Mouse (Mus musculus) cerebellum, adult 2 months (tissue): Measurements from ENCODE around the gene Csf2. TPM values are rescaled to one million over a fixed set of nuclear protein-coding genes. Genes with fewer than 3 reads are reported as not detected.

Experiments used
- DNase-seq, 2 experiments: peaks; one replicate each; pipeline ENCODE4 v3.0.0; 2021
- H3K27ac ChIP-seq: fragments of 200-500 bp; 2 replicates; pipeline ENCODE4 v1.5.1; 2012; ENCODE audit warnings: low read length, control low read depth, inconsistent platforms; ENCODE audit not compliant: insufficient read depth
- H3K27me3 ChIP-seq: fragments of 200-500 bp; 2 replicates; pipeline ENCODE4 v1.6.1; 2012; ENCODE audit warnings: inconsistent platforms, mild to moderate bottlenecking, low read length, moderate library complexity; ENCODE audit not compliant: control insufficient read depth, insufficient read depth
- H3K4me1 ChIP-seq: fragments of 200-500 bp; 2 replicates; pipeline ENCODE4 v1.6.1; 2011; ENCODE audit warnings: low read length; ENCODE audit not compliant: control insufficient read depth, insufficient read depth
- H3K4me3 ChIP-seq: fragments of 200-500 bp; replicated peaks from 2 replicates; pipeline ENCODE3; 2011; ENCODE audit warnings: mild to moderate bottlenecking, low read depth, low read length, control low read depth; ENCODE audit not compliant: insufficient read depth
- CTCF ChIP-seq: fragments of 200-500 bp; IDR thresholded peaks from 2 replicates; pipeline ENCODE4 v1.5.1; 2011; ENCODE audit warnings: low read depth, mild to moderate bottlenecking, control low read depth, low read length, moderate library complexity, borderline replicate concordance; ENCODE audit not compliant: insufficient read depth
- POLR2A ChIP-seq: fragments of 200-500 bp; IDR thresholded peaks from 2 replicates; pipeline ENCODE4 v1.6.1; 2011; ENCODE audit warnings: low read length, control low read depth, borderline replicate concordance; ENCODE audit not compliant: insufficient read depth
- WGBS: fragments of 180-500 bp; shearing (Covaris S2); methylation state at CpG from one replicate; pipeline ENCODE4 v1.1.7; 2018; 5-methylcytosine and 5-hydroxymethylcytosine counted together
- polyA plus RNA-seq: library from polyadenylated mRNA; depleted of rRNA; stranded (reverse); fragments of >200 nt; gene quantifications from 2 replicates; pipeline ENCODE4 v1.2.3, GENCODE M21; 2012

Gene Csf2
- polyA plus RNA-seq, 1 experiment = not detected

DNA sequence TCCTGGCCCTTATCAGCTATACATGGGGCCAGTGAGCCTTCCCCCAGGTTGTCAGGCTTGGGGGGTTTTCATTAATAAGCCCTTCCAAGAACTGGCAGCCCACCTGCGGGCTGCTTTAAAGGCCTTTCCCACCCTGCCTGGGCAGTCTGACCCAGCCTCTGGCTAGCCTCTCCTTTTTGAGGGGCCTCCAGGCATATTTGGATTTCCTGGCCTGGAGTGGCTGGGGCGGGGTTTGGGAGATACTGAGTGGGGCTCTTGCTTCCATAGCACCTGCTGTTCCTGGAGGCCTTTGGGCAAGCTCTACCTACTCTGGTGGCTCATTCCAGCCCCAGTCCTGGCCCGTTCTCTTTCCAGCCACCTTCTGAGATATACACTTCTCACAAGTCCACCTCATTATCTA is 281 bp upstream of the Csf2 start:
- Histone ChIP-seq H3K27me3 (no peaks in the 10 kb centered on the region), H3K4me1 (no peaks in the 10 kb centered on the region), H3K4me3 (no peak overlapping the region), H3K27ac (no peak overlapping the region)
- TF ChIP-seq POLR2A (no peak), CTCF (no peak)
- no peak for DNase-seq
- WGBS = 84% methylated on average over 3 of the region's 3 CpGs

DNA sequence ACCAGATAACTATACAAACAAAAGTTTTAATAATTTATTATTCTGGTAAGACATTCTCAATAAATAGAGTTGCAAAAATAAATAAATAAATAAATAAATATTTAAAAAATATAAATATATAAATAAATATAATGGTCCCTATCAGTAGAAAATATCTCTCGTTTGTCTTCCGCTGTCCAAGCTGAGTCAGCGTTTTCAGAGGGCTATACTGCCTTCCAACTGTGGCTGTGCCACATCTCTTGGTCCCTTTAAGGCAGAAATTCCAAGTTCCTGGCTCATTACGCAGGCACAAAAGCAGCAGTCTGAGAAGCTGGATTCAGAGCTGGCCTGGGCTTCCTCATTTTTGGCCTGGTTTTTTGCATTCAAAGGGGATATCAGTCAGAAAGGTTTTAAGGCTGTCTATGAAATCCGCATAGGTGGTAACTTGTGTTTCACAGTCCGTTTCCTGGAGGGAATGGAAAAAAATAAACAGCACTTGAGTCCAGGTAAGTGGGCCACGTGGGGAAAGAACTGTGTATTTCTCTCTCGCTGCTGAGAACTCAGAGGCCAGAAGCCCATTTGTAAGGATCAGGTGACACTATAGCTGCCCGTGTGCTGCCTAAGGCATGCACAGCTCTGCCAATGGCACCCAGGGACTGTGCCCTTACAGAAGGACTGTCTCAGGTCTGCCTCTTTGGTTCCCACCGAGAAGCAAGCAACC is 2.1 kb downstream of the Csf2 start:
- H3K4me3 ChIP-seq = no peak overlapping the region

DNA sequence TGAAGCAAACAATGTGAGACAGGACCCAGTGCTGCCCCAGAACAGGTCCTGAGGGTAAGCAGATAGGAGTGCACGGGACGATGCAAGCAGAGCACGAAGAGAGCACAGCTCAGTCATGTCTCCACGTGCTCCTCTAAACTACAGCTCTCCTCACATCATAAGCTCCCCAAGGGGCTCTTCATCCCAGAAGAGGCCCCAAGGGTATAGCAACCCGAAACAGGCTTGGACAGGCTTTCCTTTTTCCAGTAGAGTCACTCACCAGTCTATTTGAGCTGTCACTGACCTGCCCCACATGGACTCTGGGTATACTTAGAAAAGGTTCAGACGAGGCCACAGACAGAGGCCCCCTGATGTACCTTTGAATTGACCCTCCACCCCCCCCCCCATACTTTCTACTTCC is 5.0 kb downstream of the Csf2 start:
- TF ChIP-seq POLR2A (no peak), CTCF (no peak)
- WGBS = 87% methylated on average over 6 of the region's 6 CpGs
- Histone ChIP-seq H3K4me3 (no peak overlapping the region), H3K4me1 (no peaks in the 10 kb centered on the region), H3K27ac (no peak overlapping the region), H3K27me3 (no peaks in the 10 kb centered on the region)
- no peak for DNase-seq

More for the DNA sequence above, 2.1 kb downstream of the Csf2 start:
- 82% methylated on average over 10 of the region's 10 CpGs for WGBS
- DNase-seq = no peak
- no peaks in the 10 kb centered on the region for H3K4me1 ChIP-seq
- no peak overlapping the region for H3K27ac ChIP-seq
- no peaks in the 10 kb centered on the region for H3K27me3 ChIP-seq
- TF ChIP-seq CTCF (no peak), POLR2A (no peak)

DNA sequence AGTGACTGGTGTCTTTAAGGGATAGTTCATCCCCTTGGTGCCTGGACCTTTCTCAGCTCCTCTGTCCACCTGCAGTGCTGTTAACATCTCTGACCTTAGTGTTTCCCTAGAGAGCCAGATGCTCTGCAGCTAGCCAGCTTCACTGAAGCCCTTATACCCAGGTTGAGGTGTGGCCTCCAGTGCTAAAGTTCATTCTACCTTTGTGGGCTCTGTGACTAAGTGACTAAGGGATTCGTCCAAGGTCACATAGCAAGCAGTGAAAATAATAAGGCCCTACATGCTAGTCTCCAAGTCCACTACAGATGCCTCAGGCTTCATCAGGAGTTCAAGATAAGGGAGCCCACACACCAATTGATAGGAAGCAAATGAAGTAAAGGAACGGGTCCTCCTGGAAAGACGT is 7.0 kb downstream of the Csf2 start:
- Histone ChIP-seq H3K27me3 (no peaks in the 10 kb centered on the region), H3K27ac (no peak overlapping the region), H3K4me1 (peaks cover 6% of the 10 kb centered on the region), H3K4me3 (no peak overlapping the region)
- no peak for DNase-seq
- no peak for TF ChIP-seq CTCF
- WGBS = 96% methylated on average over 3 of the region's 3 CpGs

DNA sequence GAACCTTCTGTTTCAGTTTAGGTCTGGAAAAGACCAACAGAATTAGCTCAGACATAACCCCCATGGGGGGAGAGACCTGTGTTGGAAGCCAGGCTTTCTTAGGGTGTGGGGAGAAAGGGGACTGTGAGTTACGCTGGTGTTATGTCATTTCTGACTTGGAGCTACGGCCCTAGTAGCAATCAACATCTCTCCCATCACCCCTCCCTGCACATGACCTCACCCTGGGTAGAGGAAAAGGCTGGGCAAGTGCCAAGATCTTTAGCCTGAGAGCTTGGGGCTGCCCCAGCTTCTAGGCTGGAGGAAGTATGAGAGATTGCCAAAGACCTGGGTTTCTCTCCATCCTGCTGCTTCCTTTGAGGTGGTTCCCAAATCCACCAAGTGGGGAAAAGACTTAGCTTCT is 12.5 kb downstream of the Csf2 start:
- 59% methylated on average over 2 of the region's 2 CpGs for WGBS
- H3K27me3 ChIP-seq = no peaks in the 10 kb centered on the region
- peaks cover 12% of the 10 kb centered on the region for H3K4me1 ChIP-seq
- DNase-seq = peak; percentile 27 to 46
- H3K27ac ChIP-seq = no peak overlapping the region
- TF ChIP-seq CTCF (no peak), POLR2A (no peak)
- no peak overlapping the region for H3K4me3 ChIP-seq

DNA sequence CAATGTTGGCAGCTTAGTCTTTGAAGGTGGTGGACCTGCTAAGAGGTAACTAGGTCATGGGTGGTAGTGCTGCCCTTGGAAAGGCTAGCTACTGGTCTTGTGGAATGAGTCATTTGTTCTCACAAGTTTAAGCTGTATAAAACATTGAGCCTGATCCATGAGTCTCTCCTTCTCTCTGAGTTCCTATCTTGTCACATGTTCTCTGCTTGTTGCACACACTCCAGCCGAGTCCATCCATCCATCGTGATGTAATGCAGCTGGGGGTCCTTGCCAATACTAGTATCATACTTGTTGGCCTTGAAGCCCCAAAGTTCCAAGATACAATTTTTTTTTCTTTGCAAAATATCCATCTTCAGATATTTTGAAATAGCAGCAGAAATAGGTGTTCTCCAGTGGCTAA is 22.0 kb downstream of the Csf2 start:
- TF ChIP-seq POLR2A (no peak), CTCF (no peak)
- H3K4me3 ChIP-seq = no peak overlapping the region
- no peaks in the 10 kb centered on the region for H3K27me3 ChIP-seq
- H3K4me1 ChIP-seq = no peaks in the 10 kb centered on the region
- 95% methylated on average over 2 of the region's 2 CpGs for WGBS
- DNase-seq = no peak
- no peak overlapping the region for H3K27ac ChIP-seq

DNA sequence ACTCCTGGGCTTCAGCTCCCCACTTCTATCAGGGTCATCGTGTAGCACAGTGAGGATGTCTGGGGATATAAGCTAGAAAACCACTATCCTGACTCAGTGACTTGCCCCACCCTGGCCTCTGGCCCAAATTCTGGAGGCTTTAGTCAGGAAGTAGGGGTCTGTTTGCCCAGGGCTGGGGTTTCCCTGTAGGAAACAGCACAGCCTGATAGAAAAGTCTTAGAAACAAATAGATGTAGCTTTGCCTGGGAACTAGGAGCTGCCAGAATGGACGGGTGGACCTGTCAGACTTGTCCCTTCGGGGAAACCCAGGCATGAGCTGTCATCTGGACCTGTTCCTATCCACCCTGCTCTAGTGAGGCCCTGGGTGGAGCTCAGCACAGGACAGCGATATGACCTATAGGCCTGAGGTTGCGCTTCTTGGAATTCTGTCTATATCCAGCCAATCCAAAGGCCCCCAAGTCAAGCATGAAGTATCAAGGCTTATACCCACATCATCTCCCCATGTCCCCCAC is 24.9 kb downstream of the Csf2 start:
- Histone ChIP-seq H3K27ac (no peak overlapping the region), H3K27me3 (no peaks in the 10 kb centered on the region), H3K4me1 (no peaks in the 10 kb centered on the region), H3K4me3 (no peak overlapping the region)
- DNase-seq = no peak
- 89% methylated on average over 5 of the region's 5 CpGs for WGBS
- TF ChIP-seq CTCF = no peak
- TF ChIP-seq POLR2A = no peak

DNA sequence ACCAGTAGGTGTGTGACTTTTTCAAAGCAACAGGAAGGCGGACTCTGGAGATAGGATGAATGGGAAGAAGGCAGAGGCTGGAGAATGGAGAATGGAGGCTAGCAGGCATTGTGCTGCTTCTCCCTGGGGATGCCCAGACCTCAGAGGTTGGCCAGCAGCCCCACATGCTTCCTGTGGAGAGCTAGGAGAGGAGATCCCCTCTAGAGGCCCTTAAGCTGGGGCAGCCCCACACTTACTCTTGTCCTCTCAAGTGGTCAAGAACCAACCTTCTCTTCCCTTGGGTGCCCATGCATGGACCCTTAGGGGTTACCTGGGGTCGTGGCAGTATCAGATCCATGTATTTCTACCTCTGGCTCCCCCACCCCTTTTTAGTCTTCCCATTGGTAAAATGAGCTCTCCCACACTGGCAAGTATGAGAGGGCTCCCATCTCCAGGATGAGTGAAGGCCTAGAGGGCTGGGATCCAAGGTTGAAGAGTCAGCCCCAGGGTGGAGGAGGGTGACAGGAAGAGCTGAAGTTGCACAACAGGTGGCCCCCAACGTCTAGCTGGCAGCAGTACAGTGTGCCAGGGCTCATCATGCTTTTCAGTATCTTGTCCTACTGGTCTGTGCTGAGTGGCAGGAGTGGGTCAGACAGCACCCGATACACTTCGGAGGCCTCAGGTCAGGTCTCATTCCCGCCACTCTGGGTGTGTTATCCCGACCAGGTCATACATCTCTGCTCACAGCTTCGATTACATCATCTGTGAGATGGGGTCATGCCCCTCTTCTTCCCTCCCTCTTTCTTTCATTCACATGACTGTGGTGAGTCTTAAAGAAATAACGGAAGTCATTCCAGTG is 25.6 kb downstream of the Csf2 start:
- Histone ChIP-seq H3K4me3 (no peak overlapping the region), H3K27me3 (no peaks in the 10 kb centered on the region), H3K4me1 (no peaks in the 10 kb centered on the region), H3K27ac (no peak overlapping the region)
- DNase-seq = no peak
- 83% methylated on average over 9 of the region's 9 CpGs for WGBS
- TF ChIP-seq POLR2A = no peak
- TF ChIP-seq CTCF = no peak
